Mouse (Mus musculus): ENCODE data around the gene Retnlb.

Gene Retnlb

GRCm38 (mm10) chr16:48867690-48868089 is 51.0 kb downstream of the Retnlb start:
- in situ Hi-C loops (cut with MboI, MseI): no loop called here

Measured in T-helper 17 cell (primary cell).